Mouse (Mus musculus): ENCODE data around the gene Cphx3. TPM values are rescaled to one million over a fixed set of nuclear protein-coding genes. Genes with fewer than 3 reads are reported as not detected.
"Not testable (repeated sequence)": the region's sequence is repeated elsewhere in the genome, so short reads cannot be mapped to it uniquely, and the experiment has no call there.

The Cphx3 gene
- polyA plus RNA-seq, 1 experiment from 2014 or later: 0.05 TPM

DNA sequence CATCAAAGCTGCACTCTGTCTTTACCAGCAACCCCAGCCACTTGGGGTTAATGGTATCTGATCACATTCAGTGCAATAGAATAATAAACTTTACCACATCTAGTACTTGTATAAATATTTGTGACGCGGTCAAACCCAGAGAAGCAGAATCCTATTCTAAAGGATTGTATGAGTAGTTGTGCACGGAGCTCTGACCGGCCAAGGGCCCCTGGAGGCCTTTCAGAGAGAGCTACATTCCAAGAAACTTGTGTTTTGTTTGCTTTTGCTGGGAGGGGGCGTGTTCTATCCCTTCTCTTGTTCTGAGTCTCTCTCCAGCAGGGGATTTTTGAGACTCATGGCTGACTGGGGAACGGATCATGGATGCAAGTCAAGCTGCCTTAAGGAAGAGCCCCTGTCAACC is 92.9 kb downstream of the Cphx3 start:
- WGBS (ENCODE audit: insufficient replicate concordance): no CpG with 5 or more reads among the region's 6 CpGs
- not testable (repeated sequence) for H3K36me3 ChIP-seq (replicated peaks); H3K9me3 ChIP-seq (replicated peaks); H3K4me2 ChIP-seq; H3K4me1 ChIP-seq (replicated peaks); H3K4me3 ChIP-seq (replicated peaks); H3K9ac ChIP-seq; H3K27me3 ChIP-seq; H3K27ac ChIP-seq (replicated peaks); ATAC-seq (ENCODE audit: insufficient read depth)

DNA sequence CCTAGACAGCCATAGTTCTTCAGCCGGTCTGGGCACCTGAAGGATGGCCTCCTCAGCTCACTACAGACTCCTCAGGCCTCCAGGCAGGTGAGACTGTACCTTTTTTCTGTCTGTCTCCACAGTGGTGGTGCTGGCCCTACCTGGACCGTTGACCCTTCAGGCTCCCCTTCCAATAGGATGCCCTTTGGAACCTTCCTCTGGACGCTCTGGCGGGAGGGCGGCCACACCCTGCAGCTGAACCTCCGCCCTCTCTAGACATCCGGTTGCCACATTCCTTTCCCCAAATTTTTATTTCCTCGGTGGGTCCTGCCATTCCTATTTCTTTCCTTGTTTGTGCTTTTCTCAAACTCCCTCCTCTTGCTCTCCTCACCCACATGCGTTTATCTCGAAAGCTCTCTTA is 99.6 kb downstream of the Cphx3 start:
- no CpG with 5 or more reads among the region's 10 CpGs for WGBS (ENCODE audit: insufficient replicate concordance)
- ATAC-seq (ENCODE audit: insufficient read depth); H3K4me3 ChIP-seq (replicated peaks); H3K9ac ChIP-seq; H3K9me3 ChIP-seq (replicated peaks); H3K27ac ChIP-seq (replicated peaks); H3K27me3 ChIP-seq; H3K4me2 ChIP-seq; H3K4me1 ChIP-seq (replicated peaks); H3K36me3 ChIP-seq (replicated peaks): not testable (repeated sequence)

DNA sequence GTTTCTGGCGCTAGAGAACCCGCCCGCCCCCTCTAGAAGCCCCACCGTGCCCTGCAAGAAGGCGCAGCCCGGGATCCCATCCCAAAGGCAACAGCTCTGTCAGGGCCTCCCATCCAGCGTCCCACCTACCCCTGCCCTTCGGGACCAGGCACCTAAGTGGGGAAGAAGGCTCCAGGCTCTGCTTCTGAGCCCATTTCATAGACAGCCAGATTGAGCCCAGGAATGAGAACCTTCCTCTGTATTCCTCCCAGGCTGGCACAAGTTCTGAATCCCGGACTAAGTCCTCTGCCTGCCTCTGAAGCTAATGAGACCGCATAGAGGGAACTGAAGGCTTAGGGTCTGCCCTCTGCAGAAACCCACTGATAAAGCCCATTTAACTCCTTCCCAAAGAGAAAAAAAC is 100.3 kb downstream of the Cphx3 start, which contains the start of gene Plac9b:
TSS of gene Plac9b (minus strand) at position 101 of the 400 bp plus-strand sequence.
- not testable (repeated sequence) for H3K9me3 ChIP-seq (replicated peaks); ATAC-seq (ENCODE audit: insufficient read depth)

DNA sequence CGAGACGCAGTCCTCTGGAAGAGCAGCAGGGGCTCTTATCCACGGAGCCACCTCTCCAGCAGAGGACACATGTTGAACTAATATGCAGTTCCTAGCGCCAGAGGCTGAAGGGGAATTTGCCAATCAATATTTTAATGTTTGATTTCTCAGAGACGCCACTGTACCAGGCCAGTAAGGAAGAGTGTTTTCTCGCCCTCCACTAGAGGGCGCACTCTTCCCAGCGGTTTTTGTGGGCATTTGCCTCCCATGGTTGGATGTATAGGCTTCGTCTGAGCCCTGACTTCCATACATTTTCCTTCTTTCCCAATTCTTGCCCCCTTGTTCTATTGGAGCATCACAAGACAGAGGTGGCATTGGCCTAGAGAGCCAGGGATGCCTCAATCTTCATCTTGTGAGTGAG is 104.5 kb downstream of the Cphx3 start:
- H3K27me3 ChIP-seq; H3K4me1 ChIP-seq (replicated peaks); H3K4me3 ChIP-seq (replicated peaks); H3K9ac ChIP-seq; H3K9me3 ChIP-seq (replicated peaks); H3K27ac ChIP-seq (replicated peaks); H3K36me3 ChIP-seq (replicated peaks); H3K4me2 ChIP-seq; ATAC-seq (ENCODE audit: insufficient read depth): not testable (repeated sequence)
- WGBS (ENCODE audit: insufficient replicate concordance): no CpG with 5 or more reads among the region's 9 CpGs

More for the DNA sequence above, 100.3 kb downstream of the Cphx3 start, which contains the start of gene Plac9b:
- H3K27ac ChIP-seq (replicated peaks); H3K36me3 ChIP-seq (replicated peaks); H3K27me3 ChIP-seq; H3K9ac ChIP-seq; H3K4me1 ChIP-seq (replicated peaks); H3K4me3 ChIP-seq (replicated peaks); H3K4me2 ChIP-seq: not testable (repeated sequence)
- no CpG with 5 or more reads among the region's 10 CpGs for WGBS (ENCODE audit: insufficient replicate concordance)

DNA sequence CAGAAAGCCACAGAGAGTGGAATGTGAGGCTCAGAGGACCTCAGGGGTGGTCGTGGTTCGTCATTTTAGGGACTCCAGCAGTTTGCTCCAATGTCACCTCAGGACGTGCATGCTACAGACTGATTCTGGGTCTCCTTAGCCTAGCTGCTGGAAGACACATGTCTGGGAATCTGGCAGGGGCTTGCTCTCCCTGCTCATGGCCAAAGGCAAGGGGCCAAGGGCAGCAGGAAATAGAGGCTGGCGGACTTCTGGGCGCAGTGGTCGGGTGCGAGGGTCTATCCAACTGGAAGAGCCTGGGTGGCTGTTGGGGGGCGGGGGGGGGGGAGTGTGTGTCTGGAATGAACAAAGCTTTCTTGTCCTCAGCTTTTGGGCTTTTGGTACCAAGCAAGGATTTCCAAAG is 106.3 kb downstream of the Cphx3 start:
- not testable (repeated sequence) for H3K4me3 ChIP-seq (replicated peaks); H3K4me2 ChIP-seq; H3K4me1 ChIP-seq (replicated peaks); H3K27ac ChIP-seq (replicated peaks); H3K27me3 ChIP-seq; H3K9ac ChIP-seq; ATAC-seq (ENCODE audit: insufficient read depth); H3K9me3 ChIP-seq (replicated peaks); H3K36me3 ChIP-seq (replicated peaks)
- no CpG with 5 or more reads among the region's 8 CpGs for WGBS (ENCODE audit: insufficient replicate concordance)

DNA sequence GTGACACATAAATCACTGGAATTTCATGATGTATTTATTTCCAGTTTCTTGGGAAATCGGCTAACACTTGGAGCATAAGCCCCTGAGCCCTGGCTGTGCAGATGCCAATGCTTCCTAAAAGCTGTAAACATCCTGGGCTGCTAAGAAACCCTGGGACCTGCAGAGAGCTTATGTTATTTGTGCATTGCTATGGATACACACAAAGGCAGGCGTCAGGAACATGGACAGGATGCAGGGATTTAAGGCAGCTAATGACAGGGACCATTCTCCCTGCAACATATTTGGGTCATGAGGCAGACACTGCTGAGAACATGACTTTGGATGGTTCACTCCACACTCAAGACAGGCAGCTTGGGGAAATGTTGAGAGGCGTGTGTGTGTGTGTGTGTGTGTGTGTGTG is 115.8 kb downstream of the Cphx3 start:
- H3K4me3 ChIP-seq (replicated peaks); ATAC-seq (ENCODE audit: insufficient read depth); H3K4me1 ChIP-seq (replicated peaks); H3K9ac ChIP-seq; H3K27me3 ChIP-seq; H3K36me3 ChIP-seq (replicated peaks); H3K27ac ChIP-seq (replicated peaks); H3K9me3 ChIP-seq (replicated peaks); H3K4me2 ChIP-seq: not testable (repeated sequence)
- no CpG with 5 or more reads among the region's 3 CpGs for WGBS (ENCODE audit: insufficient replicate concordance)

DNA sequence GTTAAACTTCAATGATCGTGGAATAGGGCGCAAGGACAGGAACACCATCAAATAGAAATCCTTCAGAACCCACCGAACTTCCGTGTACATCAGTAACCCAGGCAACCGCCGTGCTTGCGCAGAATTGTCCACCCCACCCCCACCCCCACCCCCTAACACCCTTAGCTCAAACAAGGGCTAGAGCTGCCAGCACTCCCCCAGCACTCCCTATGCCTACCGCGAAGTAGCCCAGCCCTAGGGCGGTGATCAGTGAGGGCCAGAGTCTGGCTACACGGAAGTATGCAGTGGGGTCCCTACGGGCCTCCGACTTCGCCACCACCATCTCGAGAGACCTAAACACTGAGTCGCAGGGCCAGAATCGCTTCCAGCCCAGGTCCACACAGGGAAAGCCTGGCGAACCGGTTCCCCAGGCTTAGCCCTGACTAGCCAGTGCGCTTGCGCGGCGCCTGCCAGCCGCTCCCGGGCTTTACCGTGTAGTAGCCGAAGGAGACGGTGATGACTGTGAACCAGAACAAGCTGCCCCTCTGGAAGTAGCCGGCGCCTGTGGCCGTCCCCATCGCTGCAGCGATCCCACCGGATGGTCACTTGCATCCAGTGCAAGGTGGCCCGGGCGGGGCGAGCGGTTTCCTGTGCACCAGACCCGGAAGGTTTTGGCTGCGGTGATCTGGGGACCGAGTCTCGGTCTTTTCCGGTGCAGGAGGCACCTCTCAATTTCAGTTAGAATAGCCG is 124.3 kb downstream of the Cphx3 start:
- not testable (repeated sequence) for H3K4me1 ChIP-seq (replicated peaks); H3K9ac ChIP-seq; H3K4me3 ChIP-seq (replicated peaks); H3K4me2 ChIP-seq; H3K36me3 ChIP-seq (replicated peaks); H3K27me3 ChIP-seq; H3K9me3 ChIP-seq (replicated peaks); H3K27ac ChIP-seq (replicated peaks)
- peak; percentile 56 for ATAC-seq (ENCODE audit: insufficient read depth)
- no CpG with 5 or more reads among the region's 44 CpGs for WGBS (ENCODE audit: insufficient replicate concordance)

DNA sequence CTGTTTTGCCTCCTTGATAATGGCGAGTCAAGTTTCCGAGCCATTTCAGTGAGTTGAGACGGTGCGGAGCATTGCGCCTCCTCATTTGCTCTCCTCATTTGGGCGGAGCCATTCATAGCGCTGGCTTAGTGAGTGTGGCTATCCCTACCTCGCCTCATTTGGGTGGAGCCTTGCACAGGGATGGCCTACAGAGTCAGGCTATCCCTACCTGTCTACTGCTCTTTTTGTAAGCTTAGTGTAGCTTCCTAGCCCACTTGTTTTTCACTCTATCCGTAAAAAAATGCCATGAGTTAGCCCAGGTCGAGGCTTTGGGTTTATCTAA is 124.8 kb downstream of the Cphx3 start, which contains the start of gene Tmem254b:
TSS of gene Tmem254b (minus strand) at position 116 of the 322 bp plus-strand sequence.
- not testable (repeated sequence) for H3K36me3 ChIP-seq (replicated peaks); H3K4me2 ChIP-seq; H3K4me1 ChIP-seq (replicated peaks); H3K4me3 ChIP-seq (replicated peaks); H3K27me3 ChIP-seq; H3K27ac ChIP-seq (replicated peaks); H3K9me3 ChIP-seq (replicated peaks); H3K9ac ChIP-seq
- WGBS (ENCODE audit: insufficient replicate concordance): no CpG with 5 or more reads among the region's 10 CpGs
- ATAC-seq (ENCODE audit: insufficient read depth): peak; percentile 71

DNA sequence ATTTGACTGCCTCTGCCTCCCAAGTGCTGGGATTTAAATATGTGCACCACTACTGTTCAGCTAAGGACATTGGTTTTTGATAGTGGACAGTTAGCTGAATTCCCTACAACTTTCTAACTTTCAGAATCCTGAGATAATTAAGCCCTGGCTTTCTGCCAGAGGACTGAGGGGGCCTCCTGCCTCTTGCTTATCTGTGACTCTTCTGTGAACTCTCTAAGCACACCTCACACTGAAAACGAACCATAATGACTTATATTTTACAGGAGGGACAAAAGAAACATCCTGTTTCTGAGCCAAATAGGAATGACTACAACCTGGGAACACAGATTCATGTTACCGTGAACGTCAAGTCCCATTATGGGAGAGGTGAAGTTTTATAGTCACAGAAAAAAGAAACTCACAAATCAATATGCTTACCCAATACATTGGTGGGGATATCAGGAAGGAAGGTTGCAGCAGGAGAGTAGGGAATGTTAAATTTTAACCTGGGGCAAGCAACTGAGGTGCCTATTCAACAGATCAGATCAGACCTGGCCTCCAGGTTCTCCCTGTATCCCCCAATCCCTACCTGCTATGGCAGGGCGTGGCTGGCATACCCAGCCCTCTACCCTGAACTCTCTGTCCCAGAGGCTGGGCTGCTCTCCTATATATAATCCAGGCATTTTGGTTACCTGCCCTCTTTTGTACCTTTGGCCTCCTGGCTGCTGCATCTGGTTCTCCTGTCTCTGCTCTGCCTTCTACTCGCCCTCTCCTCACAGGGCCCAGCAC is 134.3 kb downstream of the Cphx3 start:
- not testable (repeated sequence) for H3K9ac ChIP-seq; H3K4me1 ChIP-seq (replicated peaks); H3K36me3 ChIP-seq (replicated peaks); H3K27me3 ChIP-seq; H3K4me3 ChIP-seq (replicated peaks); H3K27ac ChIP-seq (replicated peaks); H3K4me2 ChIP-seq; H3K9me3 ChIP-seq (replicated peaks)
- no CpG with 5 or more reads among the region's 5 CpGs for WGBS (ENCODE audit: insufficient replicate concordance)
- ATAC-seq (ENCODE audit: insufficient read depth): peak; percentile 85

DNA sequence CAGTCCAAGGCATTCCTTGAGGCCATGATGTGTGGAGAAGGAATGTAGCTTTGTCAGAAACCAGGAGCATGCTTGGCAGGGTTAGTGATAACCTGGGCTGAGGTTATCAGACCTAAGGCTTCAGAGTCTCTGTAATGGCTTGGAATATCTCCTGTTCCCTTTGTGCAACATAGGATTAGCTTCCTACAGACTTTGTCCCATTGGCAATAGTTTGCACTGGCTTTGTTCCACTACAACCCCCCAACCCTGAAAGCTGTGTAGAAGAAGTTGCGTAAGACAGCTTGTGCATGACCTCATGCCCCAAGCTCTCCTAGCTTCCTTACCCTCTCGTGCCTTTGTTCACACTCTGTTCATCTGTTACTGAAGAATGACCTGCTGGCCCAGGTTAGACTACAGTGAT is 155.1 kb downstream of the Cphx3 start:
- not testable (repeated sequence) for H3K27me3 ChIP-seq; ATAC-seq (ENCODE audit: insufficient read depth); H3K27ac ChIP-seq (replicated peaks); H3K36me3 ChIP-seq (replicated peaks); H3K9ac ChIP-seq; H3K9me3 ChIP-seq (replicated peaks); H3K4me1 ChIP-seq (replicated peaks); H3K4me2 ChIP-seq; H3K4me3 ChIP-seq (replicated peaks)
- WGBS (ENCODE audit: insufficient replicate concordance): no CpG with 5 or more reads among the region's 2 CpGs

DNA sequence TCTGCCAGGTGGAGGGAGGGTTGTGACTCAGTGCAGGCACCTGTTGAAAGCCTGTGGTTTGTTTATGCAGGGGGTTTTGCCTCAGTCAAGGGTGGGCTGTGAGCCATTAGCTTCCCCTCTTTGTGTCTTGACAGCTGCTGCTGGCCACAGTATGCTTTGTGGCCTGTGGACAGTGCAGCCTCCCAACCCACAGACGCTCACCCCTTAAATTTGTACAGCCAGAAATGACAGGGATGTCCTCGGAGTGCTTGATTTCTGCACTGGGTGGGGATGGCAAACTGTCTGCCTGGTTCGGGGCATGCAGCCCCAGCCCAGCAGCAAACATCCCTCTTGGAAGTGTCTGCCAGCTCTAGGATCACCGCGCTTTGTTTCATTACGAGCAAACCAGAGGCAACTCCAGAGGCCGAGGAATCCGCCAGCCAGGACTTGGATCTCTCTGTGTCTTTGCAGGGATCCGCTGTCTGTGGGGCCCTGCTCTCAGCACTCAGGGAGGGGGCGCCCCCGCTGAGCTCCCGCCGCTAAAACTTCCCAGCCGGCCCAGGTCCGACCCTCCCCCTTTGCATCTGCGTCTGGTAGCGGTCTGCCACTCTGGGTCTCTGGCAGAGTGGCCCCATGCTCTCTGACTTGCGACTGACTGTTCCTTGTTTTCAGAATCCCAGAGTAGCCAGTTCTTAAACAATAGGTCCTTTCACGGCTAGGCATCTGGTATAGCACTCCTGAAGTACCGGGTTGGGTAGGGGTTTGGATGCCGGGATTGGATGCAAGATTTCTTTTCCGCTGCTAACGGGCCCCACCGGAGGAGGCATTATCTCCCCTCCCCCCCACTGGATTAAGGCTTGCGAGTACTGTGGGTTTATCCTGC is 175.9 kb downstream of the Cphx3 start, which contains the start of gene Duxbl3:
TSS of gene Duxbl3 (plus strand) at position 207 of the 862 bp plus-strand sequence.
- not testable (repeated sequence) for H3K27me3 ChIP-seq; ATAC-seq (ENCODE audit: insufficient read depth); H3K4me2 ChIP-seq; H3K4me3 ChIP-seq (replicated peaks); H3K9ac ChIP-seq; H3K36me3 ChIP-seq (replicated peaks); H3K9me3 ChIP-seq (replicated peaks); H3K4me1 ChIP-seq (replicated peaks); H3K27ac ChIP-seq (replicated peaks)
- WGBS (ENCODE audit: insufficient replicate concordance): no CpG with 5 or more reads among the region's 25 CpGs

All from liver, embryonic 15.5 days (tissue).